Mouse (Mus musculus) urinary bladder, postnatal 4 days (tissue): ENCODE data around the gene Bcl3.

Source experiments
- DNase-seq, 2 experiments: peaks; one replicate each; pipeline ENCODE4 v3.0.0; 2021 to 2022; ENCODE audit warnings: low spot score in 2 of 2

Gene Bcl3

DNA sequence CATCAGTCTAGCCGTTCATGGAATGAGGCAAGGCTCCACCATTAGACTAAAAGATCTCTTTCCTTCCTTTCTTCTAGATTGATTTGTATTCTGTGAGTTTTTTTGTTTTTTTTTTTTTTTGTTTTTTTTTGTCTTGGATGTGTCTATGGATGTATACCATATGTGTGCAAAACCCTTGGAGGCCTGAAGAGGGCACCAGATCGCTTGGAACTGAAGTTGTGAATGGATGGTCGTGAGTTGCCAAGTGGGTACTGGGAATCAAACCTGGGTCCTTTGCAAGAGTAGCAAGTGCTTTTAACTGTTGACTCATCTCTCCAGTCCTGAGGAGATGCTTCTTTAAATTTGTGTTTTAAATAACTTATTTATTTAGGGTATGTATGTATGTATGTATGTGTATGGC is 11.5 kb upstream of the Bcl3 start:
- DNase-seq: no peak

GRCm38 (mm10) chr7:19831837-19832236 is 9.3 kb upstream of the Bcl3 start:
- DNase-seq: no peak

DNA sequence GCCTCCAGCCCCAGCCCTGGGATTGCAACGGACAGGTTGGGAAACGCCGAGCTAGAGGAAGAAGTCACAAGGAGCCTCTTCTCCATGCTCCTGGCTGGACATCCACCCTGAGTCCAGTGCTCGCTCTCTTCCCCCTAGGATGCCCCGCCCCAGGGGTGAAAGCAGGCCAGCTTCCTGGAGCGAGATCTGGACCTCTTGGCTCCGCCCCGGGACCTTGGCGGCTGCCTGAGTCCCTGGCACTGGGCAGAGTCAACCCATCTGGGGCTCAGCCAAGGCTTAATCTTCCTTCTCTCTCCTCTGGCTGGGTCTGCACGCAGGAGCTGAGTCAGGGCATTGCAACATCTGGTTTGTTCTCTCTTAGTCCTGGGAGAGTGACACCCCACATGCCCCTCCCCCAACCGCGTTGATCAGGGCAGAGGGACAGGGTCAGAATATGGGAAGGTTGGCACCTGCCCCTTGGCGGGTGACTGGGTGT is 8.1 kb upstream of the Bcl3 start:
- peak; percentile 84 to 87 for DNase-seq

DNA sequence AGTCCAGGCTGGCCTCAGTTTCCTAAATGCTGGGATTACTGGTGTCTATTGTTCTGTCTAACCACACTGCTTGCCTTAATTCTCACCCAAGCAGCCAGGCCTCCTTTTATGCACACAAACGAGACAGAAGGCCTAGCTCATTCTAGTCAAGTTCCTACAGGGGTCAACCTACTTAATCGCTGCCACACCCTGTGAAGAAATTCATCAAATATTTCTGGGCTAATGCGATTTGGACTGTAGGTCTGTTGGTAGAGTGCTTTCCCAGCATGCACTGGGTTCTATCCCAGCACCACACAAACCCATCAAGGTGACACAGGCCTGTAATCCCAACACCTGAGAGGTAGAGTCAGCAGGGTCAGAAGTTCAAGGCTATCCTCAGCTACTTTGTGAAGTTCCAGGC is 7.1 kb upstream of the Bcl3 start:
- no peak for DNase-seq

- no peak for DNase-seq
Observed at GRCm38 (mm10) chr7:19826756-19827155, 4.2 kb upstream of the Bcl3 start.

GRCm38 (mm10) chr7:19824182-19824973 is 1.8 kb upstream of the Bcl3 start:
- peak; percentile 92 to 97 for DNase-seq

GRCm38 (mm10) chr7:19823256-19824181 is 949 bp upstream of the Bcl3 start:
- no peak for DNase-seq

DNA sequence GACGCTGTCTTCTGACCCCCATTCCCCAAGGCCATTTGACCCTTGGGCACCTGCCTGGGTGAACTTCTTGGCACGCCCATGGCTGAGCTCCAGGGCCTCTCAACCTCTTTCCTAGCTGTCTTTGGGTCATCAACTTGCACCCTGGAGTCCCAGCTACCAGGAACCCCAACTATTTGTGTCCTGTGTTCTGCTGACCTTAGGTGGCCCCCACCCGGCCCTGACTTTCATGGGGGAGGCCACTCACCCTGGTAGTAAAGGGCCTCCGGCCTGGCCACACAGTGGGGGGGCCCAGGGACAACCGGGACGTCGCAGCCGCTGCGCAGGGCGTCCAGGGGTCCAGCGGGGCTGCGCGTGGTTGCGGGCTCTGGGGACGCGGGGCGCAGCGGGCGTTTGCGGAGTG is 377 bp downstream of the Bcl3 start:
- DNase-seq: no peak

GRCm38 (mm10) chr7:19821633-19822032 is 937 bp downstream of the Bcl3 start:
- no peak for DNase-seq

DNA sequence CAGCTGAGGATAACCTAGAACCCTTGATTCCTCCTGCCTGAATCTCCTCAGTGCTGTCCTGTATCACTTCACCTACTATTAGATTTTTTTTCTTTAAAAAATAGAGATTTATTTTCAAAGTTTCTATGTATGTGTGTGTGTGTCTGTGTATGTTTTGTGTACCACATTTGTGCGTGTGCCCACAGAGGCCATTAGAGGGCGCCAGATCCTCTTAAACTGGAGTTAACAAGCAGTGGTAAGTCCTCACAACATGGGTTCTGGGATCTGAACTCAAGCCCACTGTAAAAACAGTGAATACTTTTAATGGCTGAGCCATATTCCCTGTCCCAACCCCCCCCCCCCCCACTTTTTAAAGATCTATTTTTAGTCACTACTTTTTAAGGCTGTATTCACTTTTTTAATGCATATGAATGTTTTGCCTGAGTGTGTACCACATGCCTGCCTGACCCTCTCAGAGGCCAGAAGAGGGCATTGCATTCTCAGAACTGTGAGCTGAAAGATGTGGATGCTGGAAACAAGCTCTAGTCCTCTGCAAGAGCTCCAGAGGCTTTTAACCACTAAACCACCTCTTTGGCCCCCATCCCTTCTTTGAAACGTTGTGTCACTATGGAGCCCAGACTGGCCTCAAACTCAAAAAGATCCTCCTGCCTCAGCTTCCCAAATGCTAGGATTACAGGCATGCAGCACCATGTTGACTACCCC is 2.1 kb downstream of the Bcl3 start:
- DNase-seq: no peak

- no peak for DNase-seq
Observed at GRCm38 (mm10) chr7:19818875-19819274, 3.7 kb downstream of the Bcl3 start.

DNA sequence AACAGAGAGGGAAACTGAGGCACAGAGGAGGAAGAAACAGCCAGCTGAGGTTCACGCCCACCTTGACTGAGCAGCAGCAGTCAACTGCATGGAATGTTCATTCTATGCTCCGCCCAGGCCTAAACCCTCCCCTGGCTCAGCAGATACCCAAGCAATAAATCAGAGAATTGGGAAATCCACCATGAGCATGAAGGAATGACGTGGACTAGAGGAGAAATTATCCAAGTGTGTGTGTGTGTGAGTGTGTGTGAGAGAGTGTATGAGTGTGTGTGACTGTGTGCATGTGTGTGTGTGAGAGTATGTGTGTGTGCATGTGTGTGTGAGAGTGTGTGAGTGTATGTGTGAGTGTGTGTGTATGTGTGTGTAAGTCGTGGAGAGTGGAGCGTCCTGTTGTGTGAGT is 4.1 kb downstream of the Bcl3 start:
- DNase-seq: peak in 1 of 2 experiments; percentile 44

GRCm38 (mm10) chr7:19817382-19818105 is 5.0 kb downstream of the Bcl3 start:
- DNase-seq: peak; percentile 68 to 72

GRCm38 (mm10) chr7:19816224-19816771 is 6.3 kb downstream of the Bcl3 start:
- DNase-seq: peak; percentile 78 to 89

DNA sequence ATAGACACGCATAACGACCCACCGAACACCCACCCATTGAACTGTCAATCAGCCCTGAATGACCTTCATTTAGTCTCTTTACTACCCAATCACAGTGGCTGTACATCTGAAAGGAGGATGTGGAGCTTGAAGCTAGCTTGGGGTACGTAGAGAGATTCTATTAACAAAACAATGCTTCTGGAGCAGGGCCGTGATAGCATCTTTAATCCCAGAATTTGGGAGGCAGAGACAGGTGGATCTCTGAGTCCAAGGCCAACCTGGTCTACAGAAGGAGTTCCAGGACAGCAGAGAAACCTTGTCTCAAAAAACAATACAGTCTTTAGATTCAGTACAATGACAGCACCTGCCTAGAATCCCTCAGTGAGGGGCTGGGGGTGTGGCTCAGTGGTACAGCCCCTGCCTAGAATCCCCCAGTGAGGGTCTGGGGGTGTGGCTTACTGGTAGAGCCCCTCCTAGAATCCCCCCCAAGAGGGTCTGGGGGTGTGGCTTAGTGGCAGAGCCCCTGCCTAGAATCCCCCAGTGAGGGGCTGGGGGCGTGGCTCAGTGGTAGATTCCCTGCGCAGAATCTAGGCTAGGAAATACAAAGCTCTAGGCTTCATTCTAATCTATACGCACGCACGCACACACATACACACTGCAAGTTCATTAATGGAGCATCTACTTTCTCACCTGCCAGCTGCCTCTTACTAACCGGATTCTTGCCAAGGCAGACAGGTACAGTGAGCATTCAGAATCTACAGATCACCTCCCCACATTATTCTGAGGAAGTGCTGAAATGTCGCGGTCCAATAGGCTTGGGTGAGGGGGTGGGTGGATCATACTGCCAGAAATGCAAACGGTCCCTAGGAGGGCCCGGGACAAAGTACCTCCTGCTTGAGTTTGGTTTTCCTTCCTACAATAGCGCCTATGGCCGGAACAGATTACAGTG is 7.0 kb downstream of the Bcl3 start:
- no peak for DNase-seq

GRCm38 (mm10) chr7:19813579-19814122 is 8.9 kb downstream of the Bcl3 start:
- DNase-seq: no peak

DNA sequence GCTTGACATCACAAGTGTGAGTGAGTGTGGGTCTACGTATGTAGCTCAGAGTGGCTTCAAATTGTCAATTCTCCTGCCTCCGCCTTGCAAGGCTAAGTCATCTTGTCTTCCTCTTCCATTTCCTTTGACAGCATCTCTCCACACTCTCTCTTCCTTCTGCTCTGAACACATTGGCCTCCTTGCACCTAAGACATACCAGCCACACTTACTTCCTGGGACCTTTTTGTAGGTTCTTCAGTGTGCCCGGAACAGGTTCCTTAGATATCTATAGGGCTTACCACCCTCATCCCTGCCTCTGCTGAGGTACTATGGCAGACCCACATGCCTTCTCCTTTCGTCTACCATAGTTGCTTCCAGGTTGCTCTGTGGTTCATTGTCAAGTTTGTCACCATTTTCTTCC is 9.4 kb downstream of the Bcl3 start:
- DNase-seq: no peak

- DNase-seq: peak in 1 of 2 experiments; percentile 35
Observed at GRCm38 (mm10) chr7:19811114-19811513, 11.5 kb downstream of the Bcl3 start.

DNA sequence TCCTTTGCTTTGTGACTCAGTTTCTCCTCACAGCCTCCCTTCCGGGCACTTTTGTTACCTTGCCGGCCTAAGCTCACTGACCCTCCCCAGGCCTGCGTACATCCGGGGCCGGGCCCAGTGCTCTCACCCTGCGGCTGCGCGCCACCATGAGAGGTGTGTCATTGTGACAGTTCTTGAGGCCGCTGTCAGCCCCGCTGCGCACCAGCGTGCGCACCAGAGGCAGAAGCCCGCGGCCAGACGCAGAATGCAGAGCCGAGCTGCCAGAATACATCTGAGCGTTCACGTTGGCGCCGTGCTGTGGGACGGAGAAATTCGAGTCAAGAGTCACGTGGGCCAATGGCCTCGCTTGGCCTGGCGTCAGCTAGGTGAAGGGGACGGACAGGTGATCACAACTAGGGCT is 13.2 kb downstream of the Bcl3 start:
- no peak for DNase-seq
